Mouse (Mus musculus) intestine, embryonic 14.5 days (tissue): ENCODE measurements around the gene Unc13a. TPM values are rescaled to one million over a fixed set of nuclear protein-coding genes. Genes with fewer than 3 reads are reported as not detected.
A peak's percentile ranks its signal among the peaks of the same experiment; 100 is the strongest.

ENCODE experiments used
- ATAC-seq: fragments of 200-750 bp; cut with Nextera tagmentation; replicated peaks from 2 replicates; pipeline ENCODE4 v1.8.0; 2017; ENCODE audit warnings: low read depth, moderate number of reproducible peaks, moderate TSS enrichment, moderate library complexity; ENCODE audit not compliant: low FRiP score, low TSS enrichment
- DNase-seq: peaks from one replicate; pipeline ENCODE4 v3.0.0-alpha.2; 2018; ENCODE audit warnings: low spot score
- H3K27ac ChIP-seq: fragments of 300-500 bp; sonication (generic); 2 replicates; pipeline ENCODE4 v1.5.1; 2014; ENCODE audit warnings: low read depth, mild to moderate bottlenecking, control low read depth
- H3K27me3 ChIP-seq: fragments of 300-500 bp; sonication (generic); replicated peaks from 2 replicates; pipeline ENCODE4 v1.6.1; 2014; ENCODE audit warnings: low read length, control low read depth; ENCODE audit not compliant: control insufficient read depth, insufficient read depth
- H3K36me3 ChIP-seq: fragments of 300-500 bp; sonication (generic); 2 replicates; pipeline ENCODE4 v1.6.1; 2014; ENCODE audit warnings: low read length, control low read depth; ENCODE audit not compliant: control insufficient read depth, insufficient read depth
- H3K4me1 ChIP-seq: fragments of 300-500 bp; sonication (generic); replicated peaks from 2 replicates; pipeline ENCODE4 v1.6.1; 2014; ENCODE audit warnings: low read length, control low read depth, mixed read lengths; ENCODE audit not compliant: control insufficient read depth, insufficient read depth
- H3K4me2 ChIP-seq: fragments of 300-500 bp; sonication (generic); 2 replicates; pipeline ENCODE4 v1.6.1; 2014; ENCODE audit warnings: low read length
- H3K4me3 ChIP-seq: fragments of 300-500 bp; sonication (generic); 2 replicates; pipeline ENCODE4 v1.5.1; 2014; ENCODE audit warnings: low read depth, low read length, control low read depth, mixed read lengths
- H3K9ac ChIP-seq: fragments of 300-500 bp; sonication (generic); 2 replicates; pipeline ENCODE4 v1.6.1; 2014; ENCODE audit warnings: mild to moderate bottlenecking, low read length
- H3K9me3 ChIP-seq: fragments of 300-500 bp; sonication (generic); 2 replicates; pipeline ENCODE4 v1.6.1; 2016; ENCODE audit warnings: low read length, control low read depth; ENCODE audit not compliant: control insufficient read depth
- WGBS: fragments of 180-500 bp; shearing (Covaris S2); extraction: QIAGEN DNeasy Blood & Tissue Kit; methylation state at CpG from one replicate; pipeline ENCODE4 v1.1.7; 2014; 5-methylcytosine and 5-hydroxymethylcytosine counted together
- polyA plus RNA-seq: library from polyadenylated mRNA; unstranded; fragments of >200 nt; fragmentation: Nextera tagmentation; extraction: Ambion mirVana; gene quantifications from 2 replicates; pipeline ENCODE4 v1.2.1, GENCODE M21; 2014

Gene Unc13a
- polyA plus RNA-seq, 1 experiment from 2014 or later: 2.4 TPM

DNA sequence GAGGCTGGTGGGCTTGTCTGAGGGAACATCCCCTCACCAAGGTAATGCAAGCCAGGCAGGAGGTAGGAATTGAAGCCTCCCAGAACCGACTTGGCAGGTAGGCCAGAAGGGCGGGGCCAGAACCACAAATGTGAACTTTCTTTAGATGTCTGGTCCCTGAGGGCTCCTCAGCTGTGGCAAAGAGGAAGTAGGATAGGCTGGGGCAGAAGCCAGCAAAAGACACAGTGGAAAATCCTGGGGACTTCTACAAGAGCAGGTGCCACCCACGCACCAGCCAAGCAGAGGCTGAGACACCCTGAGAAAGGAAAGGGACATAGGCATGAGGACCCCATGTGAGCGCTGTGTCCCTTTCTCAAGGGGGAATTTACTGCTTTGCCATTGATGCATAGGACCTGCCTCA lies 74.8 kb downstream of the Unc13a start:
- Histone ChIP-seq H3K4me2 (no peak overlapping the region), H3K27me3 (no peaks in the 10 kb centered on the region), H3K27ac (no peak overlapping the region), H3K4me1 (peaks cover 6% of the 10 kb centered on the region), H3K9me3 (no peaks in the 10 kb centered on the region), H3K4me3 (no peak overlapping the region), H3K9ac (no peak overlapping the region), H3K36me3 (no peaks in the 10 kb centered on the region; the same call in 1 of the 2 replicates)
- ATAC-seq (no peak), DNase-seq (no peak)
- WGBS: 77% methylated on average over 4 of the region's 4 CpGs

DNA sequence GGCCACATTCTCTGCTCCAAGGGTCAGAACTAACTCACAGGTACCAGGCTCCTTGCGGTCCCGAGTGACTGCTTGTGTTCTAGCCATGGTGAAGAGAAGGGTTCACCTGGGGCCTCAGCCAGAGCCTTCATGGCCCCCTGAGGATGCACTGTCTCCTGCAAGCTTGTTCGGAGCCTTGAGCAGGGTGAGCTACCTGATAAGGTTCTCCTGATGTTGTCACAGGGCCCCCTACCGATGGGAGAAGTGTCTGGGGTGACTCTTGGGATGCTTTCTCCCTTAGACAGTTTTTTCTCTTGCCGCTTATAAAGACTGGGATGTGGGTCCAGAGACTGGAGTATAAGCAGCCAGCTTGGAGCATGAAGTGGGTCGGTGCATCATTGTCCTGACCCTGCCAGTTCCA lies 75.2 kb downstream of the Unc13a start:
- no peak overlapping the region for H3K9ac ChIP-seq
- no peak overlapping the region for H3K4me3 ChIP-seq
- ATAC-seq (no peak), DNase-seq (no peak)
- H3K4me1 ChIP-seq: peaks cover 6% of the 10 kb centered on the region
- H3K27me3 ChIP-seq: no peaks in the 10 kb centered on the region
- H3K36me3 ChIP-seq: no peaks in the 10 kb centered on the region; the same call in 1 of the 2 replicates
- no peak overlapping the region for H3K4me2 ChIP-seq
- no peak overlapping the region for H3K27ac ChIP-seq
- WGBS: 67% methylated on average over 6 of the region's 6 CpGs
- H3K9me3 ChIP-seq: no peaks in the 10 kb centered on the region

- H3K4me1 ChIP-seq: peaks cover 11% of the 10 kb centered on the region
- H3K9ac ChIP-seq: no peak overlapping the region
- no peaks in the 10 kb centered on the region; the same call in 1 of the 2 replicates for H3K36me3 ChIP-seq
- no peak overlapping the region for H3K27ac ChIP-seq
- H3K9me3 ChIP-seq: no peaks in the 10 kb centered on the region
- H3K4me3 ChIP-seq: no peak overlapping the region
- no peak overlapping the region for H3K4me2 ChIP-seq
- no peaks in the 10 kb centered on the region for H3K27me3 ChIP-seq
- ATAC-seq (no peak), DNase-seq (peak; percentile 91)
- 9% methylated on average over 27 of the region's 27 CpGs for WGBS
These were observed 75.7 kb downstream of the Unc13a start for GRCm38 (mm10) chr8:71595862-71596261.

DNA sequence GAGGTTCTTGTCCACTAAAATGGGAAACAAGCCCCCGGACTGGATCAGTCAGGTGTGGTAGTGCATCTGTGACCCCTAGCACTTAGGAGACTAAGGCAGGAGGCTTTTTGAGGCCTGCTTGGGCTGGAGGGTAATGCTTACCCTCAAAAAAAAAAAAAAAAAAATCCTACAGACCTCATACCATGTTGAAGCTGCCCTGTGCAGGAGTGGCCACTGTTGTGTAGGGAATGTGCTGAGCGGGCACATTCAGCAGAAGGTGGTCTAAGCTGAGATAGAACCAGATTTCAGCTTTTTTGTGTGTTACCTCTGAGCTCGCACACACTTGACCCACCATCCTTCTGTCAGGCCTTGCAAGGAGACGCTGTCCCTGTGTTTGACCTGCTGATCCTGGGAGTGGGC lies 77.2 kb downstream of the Unc13a start:
- DNase-seq (no peak), ATAC-seq (no peak)
- H3K27me3 ChIP-seq: no peaks in the 10 kb centered on the region
- no peak overlapping the region for H3K27ac ChIP-seq
- H3K9ac ChIP-seq: no peak overlapping the region
- H3K4me3 ChIP-seq: no peak overlapping the region
- H3K4me2 ChIP-seq: no peak overlapping the region
- peaks cover 14% of the 10 kb centered on the region for H3K4me1 ChIP-seq
- H3K9me3 ChIP-seq: no peaks in the 10 kb centered on the region
- 89% methylated on average over 4 of the region's 4 CpGs for WGBS
- H3K36me3 ChIP-seq: no peaks in the 10 kb centered on the region; the same call in 1 of the 2 replicates

- DNase-seq (no peak), ATAC-seq (no peak)
- H3K4me2 ChIP-seq: no peak overlapping the region
- H3K4me1 ChIP-seq: peaks cover 14% of the 10 kb centered on the region
- H3K36me3 ChIP-seq: no peaks in the 10 kb centered on the region; the same call in 1 of the 2 replicates
- WGBS: 92% methylated on average over 8 of the region's 8 CpGs
- H3K4me3 ChIP-seq: no peak overlapping the region
- no peak overlapping the region for H3K9ac ChIP-seq
- H3K27me3 ChIP-seq: no peaks in the 10 kb centered on the region
- H3K9me3 ChIP-seq: no peaks in the 10 kb centered on the region
- H3K27ac ChIP-seq: no peak overlapping the region
These were observed 77.8 kb downstream of the Unc13a start for GRCm38 (mm10) chr8:71593556-71594323.

- no peaks in the 10 kb centered on the region; the same call in 1 of the 2 replicates for H3K36me3 ChIP-seq
- peak overlapping the region; percentile 88 for H3K9ac ChIP-seq
- peak overlapping the region; percentile 97 for H3K4me2 ChIP-seq
- no peaks in the 10 kb centered on the region for H3K27me3 ChIP-seq
- peak overlapping the region; percentile 93 for H3K27ac ChIP-seq
- peak; percentile 55 for ATAC-seq
- 4% methylated on average over 60 of the region's 60 CpGs for WGBS
- H3K4me1 ChIP-seq: peaks cover 14% of the 10 kb centered on the region
- DNase-seq: peak; percentile 86
- H3K9me3 ChIP-seq: no peaks in the 10 kb centered on the region
- H3K4me3 ChIP-seq: peak overlapping the region; percentile 72
These were observed 79.0 kb downstream of the Unc13a start for GRCm38 (mm10) chr8:71592374-71593170.

GRCm38 (mm10) chr8:71591471-71592373 lies 79.8 kb downstream of the Unc13a start, which contains the start of gene Pgls:
Pgls (plus strand) TSS chr8:71592176.
- DNase-seq: peak; percentile 93
- H3K9me3 ChIP-seq: no peaks in the 10 kb centered on the region
- H3K4me2 ChIP-seq: peak within 1 kb of the TSS; percentile 97
- H3K36me3 ChIP-seq: no peaks in the 10 kb centered on the region; the same call in 1 of the 2 replicates
- no peaks in the 10 kb centered on the region for H3K27me3 ChIP-seq
- under 1% methylated on average over 71 of the region's 71 CpGs for WGBS
- peak within 1 kb of the TSS; percentile 93 for H3K27ac ChIP-seq
- peak within 1 kb of the TSS; percentile 72 for H3K4me3 ChIP-seq
- peak; percentile 91 for ATAC-seq
- peaks cover 14% of the 10 kb centered on the region for H3K4me1 ChIP-seq
- H3K9ac ChIP-seq: peak within 1 kb of the TSS; percentile 88

DNA sequence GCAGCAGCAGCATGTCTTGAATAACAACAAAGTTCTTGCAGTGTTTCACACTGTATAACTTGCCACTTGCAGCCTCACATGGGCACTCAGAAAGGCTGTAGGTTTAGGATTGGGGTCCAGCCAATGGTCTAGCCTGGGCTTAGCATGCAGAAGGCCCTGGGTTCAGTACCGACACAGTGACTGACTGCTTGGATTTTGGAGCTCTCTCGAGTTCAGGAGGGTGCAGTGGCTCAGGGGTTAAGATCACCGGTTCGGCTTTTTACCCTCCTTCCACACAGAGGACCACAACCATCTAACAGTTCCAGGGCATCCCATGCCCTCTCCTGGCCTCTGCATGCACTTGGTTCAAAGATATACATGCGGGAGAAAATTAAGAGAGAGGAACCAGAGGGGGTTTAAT lies 80.5 kb downstream of the Unc13a start:
- H3K9ac ChIP-seq: peak overlapping the region; percentile 88
- ATAC-seq: no peak
- H3K4me2 ChIP-seq: peak overlapping the region; percentile 97
- H3K9me3 ChIP-seq: no peaks in the 10 kb centered on the region
- DNase-seq: no peak
- WGBS: 26% methylated on average over 5 of the region's 5 CpGs
- no peaks in the 10 kb centered on the region for H3K27me3 ChIP-seq
- H3K4me1 ChIP-seq: peaks cover 14% of the 10 kb centered on the region
- H3K27ac ChIP-seq: no peak overlapping the region
- peak overlapping the region; percentile 72 for H3K4me3 ChIP-seq
- peaks cover 2% of the 10 kb centered on the region; the same call in 1 of the 2 replicates for H3K36me3 ChIP-seq
